Mouse (Mus musculus) olfactory bulb, adult 2 months (tissue): ENCODE results near the gene Tmem108.

Experiments used
- CTCF ChIP-seq: fragments of 200-500 bp; IDR thresholded peaks from 2 replicates; pipeline ENCODE4 v1.5.1; 2012; ENCODE audit warnings: low read depth, mild to moderate bottlenecking, low read length, moderate library complexity; ENCODE audit not compliant: insufficient read depth
- POLR2A ChIP-seq: fragments of 200-500 bp; IDR thresholded peaks from 2 replicates; pipeline ENCODE4 v1.6.1; 2012; ENCODE audit warnings: mild to moderate bottlenecking, low read depth, low read length, moderate library complexity; ENCODE audit not compliant: insufficient read depth

GRCm38 (mm10) chr9:103709694-103710093 lies 51.9 kb downstream of the Tmem108 start:
- no peak for TF ChIP-seq CTCF
- no peak for TF ChIP-seq POLR2A
